Mouse (Mus musculus) ZHBTc4 (cell line): ENCODE results near the gene Col25a1.

Experiments
- DNase-seq: peaks from one replicate; pipeline ENCODE4 v3.0.0-alpha.2; 2011; ENCODE audit warnings: low read depth, low spot score

Gene Col25a1

DNA sequence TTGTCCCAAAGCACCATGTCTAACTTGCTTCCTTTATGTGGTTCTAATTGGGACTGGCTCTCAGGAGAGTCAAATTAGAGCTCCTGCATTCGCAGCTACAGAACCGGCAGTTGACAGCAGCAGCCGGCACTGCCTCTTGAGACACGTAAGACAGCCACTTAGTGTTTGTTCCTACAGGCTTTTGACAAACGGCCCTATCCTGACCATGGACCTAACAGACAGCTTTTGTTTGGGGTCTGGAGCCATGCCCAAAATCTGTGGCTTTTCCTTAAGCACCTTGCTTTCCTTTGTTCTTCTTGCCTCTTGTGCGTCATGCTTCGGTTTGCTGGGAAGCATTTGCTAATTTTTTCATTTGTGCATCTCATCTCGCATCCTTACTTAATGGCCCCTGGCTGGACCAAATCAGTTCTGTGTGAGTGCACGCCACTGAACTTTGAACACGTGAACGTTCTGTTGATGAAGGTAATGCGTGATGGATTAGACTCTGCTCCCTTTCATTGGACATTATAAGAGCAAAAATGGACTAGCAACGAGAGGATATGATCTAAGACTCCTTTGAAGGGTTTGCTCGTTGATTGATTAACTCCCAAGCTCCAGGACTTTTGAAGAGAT lies 179.5 kb downstream of the Col25a1 start:
- DNase-seq: no peak

DNA sequence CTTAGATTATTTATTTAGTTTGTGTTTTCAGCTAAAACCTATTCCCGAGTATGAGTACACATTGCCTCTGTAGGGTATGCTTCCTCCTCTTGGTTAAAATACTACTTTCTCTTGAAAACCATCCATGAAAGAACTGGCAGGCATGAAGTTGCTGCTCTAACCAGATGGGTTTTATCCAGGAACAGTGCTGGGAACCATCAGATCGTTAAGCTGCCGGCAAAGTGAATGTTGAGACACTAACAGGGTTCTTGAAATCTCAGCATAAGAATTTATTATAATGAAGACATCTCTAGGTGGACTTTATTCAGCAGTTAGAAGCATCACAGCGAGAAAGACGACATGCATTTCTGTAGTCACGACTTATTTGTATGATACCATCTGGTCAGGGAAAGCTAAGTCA lies 181.9 kb downstream of the Col25a1 start:
- DNase-seq: no peak

DNA sequence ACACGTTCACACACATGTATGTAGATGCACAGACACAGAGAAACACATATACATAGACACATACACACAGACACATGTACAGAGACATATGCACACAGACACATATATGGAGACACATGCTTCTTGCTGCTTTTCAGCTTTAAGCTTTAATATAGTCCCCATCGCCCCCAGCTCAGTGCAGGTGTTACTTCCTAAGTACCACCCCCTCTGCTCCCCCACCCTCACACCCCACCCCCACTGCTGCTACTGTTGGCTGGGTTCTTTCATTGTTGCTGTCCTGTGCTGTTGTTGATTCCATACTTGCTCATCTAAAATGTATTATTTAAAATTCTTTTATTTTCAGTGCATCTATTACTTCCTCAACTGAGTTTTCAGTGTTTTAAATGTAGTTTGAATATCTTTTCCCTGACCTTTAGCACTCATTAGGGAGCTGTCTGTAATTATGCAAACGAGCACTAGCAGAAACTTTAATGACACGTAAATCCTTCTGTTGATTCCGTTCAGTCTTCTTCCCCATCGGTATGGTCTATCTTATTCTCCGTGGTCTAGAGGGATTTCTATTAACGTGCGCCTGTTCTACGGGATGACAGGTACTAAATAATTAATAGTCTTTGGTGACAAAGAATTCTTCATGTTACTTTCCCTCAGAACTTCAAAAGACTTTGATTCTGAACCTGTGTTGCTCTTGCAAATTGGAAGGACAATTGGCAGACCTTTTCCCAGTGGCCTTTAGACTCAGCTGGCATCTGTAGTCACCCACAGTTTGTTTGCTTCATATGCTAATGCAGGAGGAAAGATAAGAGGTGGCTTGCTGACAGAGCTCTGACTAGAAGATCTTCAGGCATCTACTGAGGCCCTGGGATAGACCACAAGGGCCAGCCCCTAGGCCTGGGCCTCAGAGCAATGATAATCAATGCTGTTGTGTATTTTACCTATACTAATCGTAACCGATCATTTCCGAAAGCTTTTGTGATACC lies 196.0 kb downstream of the Col25a1 start:
- DNase-seq: no peak

DNA sequence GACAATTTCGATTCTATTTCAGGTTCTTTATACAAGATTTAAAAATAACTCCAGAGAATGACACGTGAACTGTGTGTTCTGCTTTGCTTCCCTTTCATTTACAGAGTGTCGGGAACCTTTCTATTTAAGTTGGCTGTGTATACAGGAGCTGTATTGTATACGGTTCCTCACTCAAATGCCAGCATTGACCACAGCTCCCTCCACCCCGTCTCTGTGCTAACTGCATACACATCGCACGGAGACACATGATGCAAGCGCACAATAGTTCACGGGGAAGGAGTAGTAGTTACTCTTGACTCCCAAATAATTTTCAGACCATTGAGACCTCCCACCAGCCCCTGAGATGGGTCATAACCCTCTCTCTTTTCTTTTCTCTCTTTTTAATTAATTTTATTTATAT lies 197.6 kb downstream of the Col25a1 start:
- no peak for DNase-seq

- DNase-seq: no peak
Observed at GRCm38 (mm10) chr3:130329833-130330555, 198.7 kb downstream of the Col25a1 start.

DNA sequence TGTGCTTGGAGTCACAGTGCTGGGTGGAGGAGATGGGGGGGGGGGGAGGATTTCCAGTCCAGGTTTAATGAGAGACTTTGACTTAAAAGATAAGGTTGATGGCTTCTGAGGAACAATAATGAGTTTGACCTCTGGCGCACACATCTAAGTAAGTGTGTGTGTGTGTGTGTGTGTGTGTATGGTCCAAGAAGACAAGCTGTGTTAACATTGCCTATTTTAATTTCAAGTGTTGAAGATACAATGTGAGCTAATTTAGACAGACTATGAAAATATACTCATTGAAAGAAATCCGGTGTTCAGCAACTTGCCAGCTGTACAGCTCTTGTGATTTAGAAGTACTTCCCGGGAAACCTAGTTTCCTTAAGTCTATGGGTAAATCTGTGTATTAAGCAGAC lies 199.3 kb downstream of the Col25a1 start:
- DNase-seq: no peak

- DNase-seq: no peak
Observed at GRCm38 (mm10) chr3:130332347-130332913, 201.1 kb downstream of the Col25a1 start.

DNA sequence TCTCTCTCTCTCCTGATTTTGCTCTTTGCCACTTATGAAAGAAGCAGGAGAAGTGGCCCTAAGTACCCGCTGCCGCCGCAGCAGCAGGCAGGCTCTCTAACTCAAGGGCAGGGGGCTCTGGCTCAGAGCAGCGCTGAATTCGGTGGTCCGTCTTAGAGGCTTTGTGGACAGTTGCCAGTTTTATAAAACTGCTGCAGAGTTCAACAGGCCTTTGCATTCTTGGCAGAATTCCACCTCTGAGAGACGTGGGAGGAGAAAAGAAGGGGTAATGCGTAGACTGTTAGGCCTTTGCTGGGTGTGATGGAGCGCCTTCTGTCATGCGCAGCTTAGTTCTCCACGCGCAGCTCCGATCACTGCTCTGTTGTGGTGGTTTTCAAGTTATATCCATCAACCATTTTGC lies 206.6 kb downstream of the Col25a1 start:
- no peak for DNase-seq

GRCm38 (mm10) chr3:130338371-130338770 lies 207.1 kb downstream of the Col25a1 start:
- no peak for DNase-seq

DNA sequence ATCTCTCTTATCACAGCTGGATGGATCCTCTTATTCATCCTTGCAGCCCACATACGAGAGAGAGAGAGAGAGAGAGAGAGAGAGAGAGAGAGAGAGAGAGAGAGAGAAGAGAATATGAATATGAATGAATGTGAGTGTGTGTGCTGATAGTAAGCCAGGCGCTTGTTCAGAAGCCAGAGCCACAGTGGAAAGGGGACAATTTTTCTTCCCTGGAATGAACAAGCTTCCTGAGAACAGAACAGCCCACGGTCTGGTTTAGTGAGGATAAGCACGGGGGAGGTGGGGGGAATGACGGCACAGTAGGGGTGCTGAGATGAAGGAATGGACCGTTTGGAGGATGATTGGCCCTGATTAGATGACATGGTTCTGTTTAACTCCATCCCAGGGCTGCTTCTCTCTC lies 218.9 kb downstream of the Col25a1 start:
- no peak for DNase-seq

- DNase-seq: no peak
Observed at GRCm38 (mm10) chr3:130354399-130355039, 223.2 kb downstream of the Col25a1 start.

GRCm38 (mm10) chr3:130356575-130357173 lies 225.4 kb downstream of the Col25a1 start:
- DNase-seq: no peak

GRCm38 (mm10) chr3:130360813-130361212 lies 229.5 kb downstream of the Col25a1 start:
- DNase-seq: no peak

DNA sequence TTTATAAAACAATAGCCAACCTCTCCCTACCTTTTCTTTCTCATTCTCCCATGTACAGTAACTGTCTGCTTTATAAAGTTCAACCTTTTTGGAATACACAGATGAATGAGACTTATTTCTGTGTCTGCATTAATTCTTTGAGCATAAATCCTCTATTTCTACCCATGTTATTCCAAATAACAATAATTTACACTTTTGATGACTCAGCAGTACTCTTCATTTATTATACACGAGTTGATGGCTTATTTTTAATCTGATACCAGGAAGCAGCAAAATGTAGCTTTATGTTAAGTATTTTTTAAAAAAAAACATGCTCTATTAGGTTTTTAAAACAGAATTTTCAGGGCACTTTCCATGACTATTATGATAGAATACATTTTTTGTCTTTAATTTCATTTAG lies 230.6 kb downstream of the Col25a1 start:
- DNase-seq: no peak

GRCm38 (mm10) chr3:130362797-130363367 lies 231.6 kb downstream of the Col25a1 start:
- no peak for DNase-seq

- DNase-seq: no peak
Observed at GRCm38 (mm10) chr3:130366917-130367610, 235.8 kb downstream of the Col25a1 start.

DNA sequence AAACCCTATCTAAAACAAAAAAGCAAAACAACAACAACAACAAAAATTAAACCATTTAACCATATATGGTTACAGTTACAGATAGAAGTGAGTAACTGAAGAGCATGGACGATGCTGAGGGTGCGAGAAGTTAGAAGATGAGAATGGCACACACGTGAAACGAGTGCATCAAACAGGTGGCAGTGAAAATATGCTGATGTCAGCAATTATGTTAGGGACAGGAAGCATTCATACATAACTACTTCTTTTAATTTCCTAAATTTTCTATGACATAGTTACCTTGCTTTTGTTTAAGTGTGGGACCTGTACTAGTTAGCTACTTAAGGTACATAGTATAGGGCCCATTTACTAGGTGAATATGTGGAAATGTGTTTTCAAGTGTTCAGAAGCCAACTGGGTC lies 237.1 kb downstream of the Col25a1 start:
- DNase-seq: no peak

DNA sequence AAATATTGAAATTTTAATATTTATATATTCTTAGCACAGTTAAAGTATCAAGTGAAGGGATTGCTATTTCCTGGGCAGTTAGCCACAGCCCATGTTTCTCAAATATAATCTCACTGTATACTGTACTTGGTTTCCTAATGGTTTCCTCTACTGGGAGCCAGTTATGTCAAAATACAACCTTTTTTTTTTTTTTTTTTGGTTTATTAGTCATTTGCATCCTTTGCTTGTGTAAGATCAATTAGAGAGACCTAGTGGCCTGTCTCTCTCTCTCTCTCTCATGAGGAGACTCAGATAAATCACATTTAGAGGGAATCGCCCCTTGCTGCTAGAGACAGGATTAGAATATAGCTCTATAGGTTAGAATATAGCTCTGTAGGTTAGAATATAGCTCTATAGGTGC lies 237.8 kb downstream of the Col25a1 start:
- DNase-seq: no peak

DNA sequence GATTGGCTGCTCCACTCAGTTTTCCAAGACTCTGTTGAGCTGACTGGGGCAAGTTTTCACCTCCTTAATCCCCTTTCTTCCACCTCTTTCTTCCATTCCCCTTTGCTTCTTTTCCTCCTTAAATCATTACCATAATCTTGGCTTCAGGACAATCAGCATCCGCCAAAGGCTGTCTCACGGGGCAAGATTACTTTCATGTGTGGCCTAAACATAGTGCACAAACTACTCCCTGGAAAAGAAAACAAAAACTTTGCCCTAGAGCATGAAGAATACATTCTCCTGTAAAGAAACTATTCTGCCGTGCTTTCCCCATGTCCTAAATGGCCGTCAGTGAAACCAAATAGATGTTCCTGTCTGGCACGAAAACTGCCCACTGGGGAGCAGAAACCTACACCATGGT lies 238.9 kb downstream of the Col25a1 start:
- no peak for DNase-seq

DNA sequence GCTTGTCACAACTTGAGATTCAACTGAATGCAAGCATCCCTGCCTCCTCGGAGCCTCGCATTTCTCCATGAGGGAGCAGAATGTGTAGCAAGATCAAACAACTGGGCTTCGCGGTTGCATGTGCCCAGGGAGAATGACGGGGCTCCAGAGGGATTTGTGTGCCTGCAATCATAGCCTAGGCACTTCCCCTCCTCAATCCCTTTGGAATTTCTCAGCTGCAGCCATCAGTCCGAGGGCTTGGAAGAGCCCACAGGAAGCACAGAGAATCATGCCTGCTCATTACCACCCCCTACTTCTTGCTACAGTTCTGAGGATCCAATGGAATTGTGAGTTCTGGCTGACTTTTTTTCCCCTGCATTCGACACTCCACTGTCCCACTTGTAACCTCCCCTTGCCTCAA lies 241.8 kb downstream of the Col25a1 start:
- DNase-seq: no peak
